Mouse (Mus musculus): ENCODE data around the gene Pkd1l2. TPM values are rescaled to one million over a fixed set of nuclear protein-coding genes. Genes with fewer than 3 reads are reported as not detected.

The Pkd1l2 gene
- polyA plus RNA-seq, 1 experiment from 2014 or later = 0.19 TPM

DNA sequence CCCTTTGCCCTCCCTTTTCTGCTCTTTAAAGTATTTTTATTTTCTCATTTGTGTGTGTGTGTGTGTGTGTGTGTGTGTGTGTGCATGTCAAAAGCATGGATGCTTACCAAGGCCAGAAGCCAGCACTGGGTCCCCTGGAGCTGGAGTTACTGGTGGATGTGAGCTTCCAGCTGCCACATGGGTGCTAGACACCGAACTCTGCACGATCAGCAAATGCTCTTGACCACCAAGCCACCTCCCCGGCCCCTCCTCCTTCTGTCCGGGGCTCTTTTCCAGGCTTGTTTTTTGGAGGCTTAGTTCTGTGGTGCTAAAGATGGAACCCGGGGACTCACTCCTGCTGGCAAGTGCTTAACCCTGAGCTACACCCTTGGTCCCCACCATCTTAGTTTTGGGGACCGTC lies 135.4 kb downstream of the Pkd1l2 start:
- H3K4me1 ChIP-seq = peaks cover 34% of the 10 kb centered on the region
- H3K9ac ChIP-seq (replicated peaks) = no peak overlapping the region
- no peaks in the 10 kb centered on the region for H3K27me3 ChIP-seq (replicated peaks)
- ATAC-seq (ENCODE audit: low FRiP score) = no peak
- H3K4me3 ChIP-seq (replicated peaks) = no peak overlapping the region
- no peak overlapping the region; the same call in 1 of the 2 replicates for H3K4me2 ChIP-seq
- H3K36me3 ChIP-seq = no peaks in the 10 kb centered on the region
- no peaks in the 10 kb centered on the region for H3K9me3 ChIP-seq (replicated peaks)
- WGBS = 90% methylated on average over 6 of the region's 6 CpGs
- no peak overlapping the region for H3K27ac ChIP-seq (replicated peaks)

DNA sequence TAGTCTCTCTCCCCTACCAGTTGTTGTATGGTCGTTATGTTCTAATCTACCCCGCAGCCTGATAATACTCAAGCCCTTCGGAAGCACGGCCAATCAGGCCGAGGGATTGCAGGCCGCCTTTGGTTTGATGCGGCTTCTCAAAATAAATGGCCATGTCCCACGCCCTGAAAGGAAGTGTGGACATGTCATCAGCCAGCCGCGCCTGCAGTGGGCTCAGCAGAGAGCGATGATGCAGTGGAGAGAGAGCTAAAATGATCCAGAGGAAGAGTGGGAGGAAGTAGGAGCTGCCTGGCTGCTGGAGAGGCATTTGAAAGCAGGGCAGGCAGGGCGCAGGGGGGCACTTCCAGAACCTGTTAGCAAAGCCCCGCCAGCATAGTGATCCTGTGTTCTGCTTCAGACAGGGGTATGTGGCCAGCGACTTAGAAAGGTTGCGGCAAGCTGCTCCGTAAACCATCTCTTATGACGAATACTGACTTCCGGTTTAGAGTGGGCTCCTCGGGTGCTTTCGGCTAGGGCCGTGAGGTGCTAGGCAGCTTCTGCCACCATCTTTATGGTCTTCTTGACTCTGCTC lies 135.9 kb downstream of the Pkd1l2 start:
- Histone ChIP-seq H3K9me3 (replicated peaks) (no peaks in the 10 kb centered on the region), H3K4me2 (no peak overlapping the region; the same call in 1 of the 2 replicates), H3K4me1 (peaks cover 34% of the 10 kb centered on the region), H3K9ac (replicated peaks) (no peak overlapping the region), H3K36me3 (no peaks in the 10 kb centered on the region), H3K27ac (replicated peaks) (no peak overlapping the region), H3K27me3 (replicated peaks) (no peaks in the 10 kb centered on the region), H3K4me3 (replicated peaks) (no peak overlapping the region)
- 81% methylated on average over 21 of the region's 21 CpGs for WGBS
- no peak for ATAC-seq (ENCODE audit: low FRiP score)

Other genes with a start within 250 kb of the Pkd1l2 start
- gene Cmc2, start 161.0 kb downstream of the Pkd1l2 start, polyA plus RNA-seq (2015; fragmentation: Nextera tagmentation; extraction: Ambion mirVana) = 39.4 and 40.1 TPM in 2 replicates
- 7.4 and 13.7 TPM in 2 replicates for gene Cenpn, start 160.7 kb downstream of the Pkd1l2 start, polyA plus RNA-seq (2015; fragmentation: Nextera tagmentation; extraction: Ambion mirVana)
- 19.4 and 19.6 TPM in 2 replicates for gene Atmin, start 139.1 kb downstream of the Pkd1l2 start, polyA plus RNA-seq (2015; fragmentation: Nextera tagmentation; extraction: Ambion mirVana)
- gene 1700030J22Rik, start 103.5 kb downstream of the Pkd1l2 start, polyA plus RNA-seq (2015; fragmentation: Nextera tagmentation; extraction: Ambion mirVana) = 5.9 and 7.0 TPM in 2 replicates
- 108 and 116 TPM in 2 replicates for gene Gcsh, start 88.9 kb downstream of the Pkd1l2 start, polyA plus RNA-seq (2015; fragmentation: Nextera tagmentation; extraction: Ambion mirVana)
- gene Bco1, start 13.4 kb upstream of the Pkd1l2 start, polyA plus RNA-seq (2015; fragmentation: Nextera tagmentation; extraction: Ambion mirVana) = 0.14 and 0.40 TPM in 2 replicates
- 2.2 and 2.3 TPM in 2 replicates for gene Gan, start 75.7 kb upstream of the Pkd1l2 start, polyA plus RNA-seq (2015; fragmentation: Nextera tagmentation; extraction: Ambion mirVana)
- gene Cmip, start 174.6 kb upstream of the Pkd1l2 start, polyA plus RNA-seq (2015; fragmentation: Nextera tagmentation; extraction: Ambion mirVana) = 135 and 193 TPM in 2 replicates

Measured in neural tube, embryonic 15.5 days (tissue).